Mouse (Mus musculus) liver, embryonic 13.5 days (tissue): ENCODE measurements around the gene Gpc6. TPM values are rescaled to one million over a fixed set of nuclear protein-coding genes. Genes with fewer than 3 reads are reported as not detected.

ENCODE experiments used
- ATAC-seq: fragments of 200-750 bp; cut with Nextera tagmentation; 2 replicates; pipeline ENCODE4 v1.8.0; 2017; ENCODE audit warnings: low read depth, mild to moderate bottlenecking, moderate number of reproducible peaks, moderate library complexity
- DNase-seq: peaks from one replicate; pipeline ENCODE4 v3.0.0; 2022
- H3K27ac ChIP-seq: fragments of 300-500 bp; sonication (generic); 2 replicates; pipeline ENCODE4 v1.5.1; 2015; ENCODE audit warnings: moderate library complexity, mild to moderate bottlenecking, inconsistent platforms
- H3K27me3 ChIP-seq: fragments of 300-500 bp; sonication (generic); 2 replicates; pipeline ENCODE4 v1.6.1; 2015; ENCODE audit warnings: mild to moderate bottlenecking, inconsistent platforms
- H3K36me3 ChIP-seq: fragments of 300-500 bp; sonication (generic); 2 replicates; pipeline ENCODE4 v1.6.1; 2015; ENCODE audit warnings: mild to moderate bottlenecking, inconsistent platforms
- H3K4me1 ChIP-seq: fragments of 300-500 bp; sonication (generic); replicated peaks from 2 replicates; pipeline ENCODE4 v1.6.1; 2015; ENCODE audit warnings: inconsistent platforms
- H3K4me2 ChIP-seq: fragments of 300-500 bp; sonication (generic); 2 replicates; pipeline ENCODE4 v1.6.1; 2015; ENCODE audit warnings: inconsistent platforms, mild to moderate bottlenecking, moderate library complexity
- H3K4me3 ChIP-seq: fragments of 300-500 bp; sonication (generic); replicated peaks from 2 replicates; pipeline ENCODE4 v1.5.1; 2015; ENCODE audit warnings: mild to moderate bottlenecking, inconsistent platforms
- H3K9ac ChIP-seq: fragments of 300-500 bp; sonication (generic); 2 replicates; pipeline ENCODE4 v1.6.1; 2015; ENCODE audit warnings: mild to moderate bottlenecking, inconsistent platforms
- H3K9me3 ChIP-seq: fragments of 300-500 bp; sonication (generic); replicated peaks from 2 replicates; pipeline ENCODE4 v1.6.1; 2016; ENCODE audit warnings: inconsistent platforms
- WGBS: fragments of 180-500 bp; shearing (Covaris S2); methylation state at CpG from one replicate; pipeline ENCODE4 v1.1.7; 2015; ENCODE audit not compliant: insufficient replicate concordance; 5-methylcytosine and 5-hydroxymethylcytosine counted together
- polyA plus RNA-seq: library from polyadenylated mRNA; unstranded; fragments of >200 nt; fragmentation: Nextera tagmentation; extraction: Ambion mirVana; gene quantifications from 2 replicates; pipeline ENCODE4 v1.2.1, GENCODE M21; 2015

The Gpc6 gene
- polyA plus RNA-seq, 1 experiment from 2014 or later = 3.3 TPM

- Histone ChIP-seq H3K27me3 (peaks cover 39% of the 10 kb centered on the region), H3K27ac (no peak overlapping the region), H3K4me3 (no peak overlapping the region), H3K36me3 (no peaks in the 10 kb centered on the region), H3K4me1 (no peaks in the 10 kb centered on the region), H3K9me3 (no peaks in the 10 kb centered on the region), H3K9ac (no peak overlapping the region), H3K4me2 (0 out of 2 replicates have a peak overlapping the region, but pooled peaks have one; percentile 21)
- no peak for DNase-seq
- no peak for ATAC-seq
- 38% methylated on average over 2 of the region's 2 CpGs for WGBS
Measured at GRCm38 (mm10) chr14:116928395-116928794, 3.3 kb downstream of the Gpc6 start.

GRCm38 (mm10) chr14:116928796-116929529, 3.8 kb downstream of the Gpc6 start:
- no peak overlapping the region for H3K27ac ChIP-seq
- H3K4me2 ChIP-seq = no peak overlapping the region

GRCm38 (mm10) chr14:116933825-116934224, 8.7 kb downstream of the Gpc6 start:
- H3K4me2 ChIP-seq = no peak overlapping the region
- H3K9ac ChIP-seq = no peak overlapping the region
- H3K9me3 ChIP-seq = no peaks in the 10 kb centered on the region
- H3K4me3 ChIP-seq = no peak overlapping the region
- WGBS = 48% methylated on average over 5 of the region's 5 CpGs
- H3K27me3 ChIP-seq = no peaks in the 10 kb centered on the region
- ATAC-seq (no peak), DNase-seq (no peak)
- no peaks in the 10 kb centered on the region for H3K36me3 ChIP-seq
- H3K4me1 ChIP-seq = no peaks in the 10 kb centered on the region
- no peak overlapping the region for H3K27ac ChIP-seq

More at GRCm38 (mm10) chr14:116928796-116929529, 3.8 kb downstream of the Gpc6 start:
- ATAC-seq (no peak), DNase-seq (no peak)
- 56% methylated on average over 7 of the region's 7 CpGs for WGBS
- no peaks in the 10 kb centered on the region for H3K4me1 ChIP-seq
- no peak overlapping the region for H3K4me3 ChIP-seq
- H3K27me3 ChIP-seq = peaks cover 39% of the 10 kb centered on the region
- no peak overlapping the region for H3K9ac ChIP-seq
- H3K9me3 ChIP-seq = no peaks in the 10 kb centered on the region
- no peaks in the 10 kb centered on the region for H3K36me3 ChIP-seq

- Histone ChIP-seq H3K4me2 (no peak overlapping the region), H3K27ac (no peak overlapping the region), H3K27me3 (no peaks in the 10 kb centered on the region), H3K36me3 (no peaks in the 10 kb centered on the region), H3K9me3 (no peaks in the 10 kb centered on the region), H3K9ac (no peak overlapping the region), H3K4me1 (no peaks in the 10 kb centered on the region), H3K4me3 (no peak overlapping the region)
- DNase-seq = no peak
- WGBS = 62% methylated on average over 14 of the region's 14 CpGs
- no peak for ATAC-seq
Measured at GRCm38 (mm10) chr14:116937910-116938560, 12.9 kb downstream of the Gpc6 start.

GRCm38 (mm10) chr14:116938735-116939134, 13.6 kb downstream of the Gpc6 start:
- no peak overlapping the region for H3K4me3 ChIP-seq
- WGBS = 81% methylated on average over 9 of the region's 9 CpGs
- no peaks in the 10 kb centered on the region for H3K4me1 ChIP-seq
- no peak overlapping the region for H3K9ac ChIP-seq
- H3K4me2 ChIP-seq = no peak overlapping the region
- H3K9me3 ChIP-seq = no peaks in the 10 kb centered on the region
- H3K36me3 ChIP-seq = no peaks in the 10 kb centered on the region
- DNase-seq = no peak
- no peaks in the 10 kb centered on the region for H3K27me3 ChIP-seq
- H3K27ac ChIP-seq = no peak overlapping the region
- ATAC-seq = no peak

- H3K9me3 ChIP-seq = no peaks in the 10 kb centered on the region
- DNase-seq (no peak), ATAC-seq (no peak)
- no peaks in the 10 kb centered on the region for H3K36me3 ChIP-seq
- H3K27ac ChIP-seq = no peak overlapping the region
- H3K9ac ChIP-seq = no peak overlapping the region
- no peak overlapping the region for H3K4me3 ChIP-seq
- WGBS = 58% methylated on average over 1 of the region's 1 CpGs
- H3K27me3 ChIP-seq = no peaks in the 10 kb centered on the region
- no peaks in the 10 kb centered on the region for H3K4me1 ChIP-seq
- H3K4me2 ChIP-seq = no peak overlapping the region
Measured at GRCm38 (mm10) chr14:116939561-116939960, 14.4 kb downstream of the Gpc6 start.

GRCm38 (mm10) chr14:116941772-116942171, 16.7 kb downstream of the Gpc6 start:
- Histone ChIP-seq H3K9me3 (no peaks in the 10 kb centered on the region), H3K4me1 (no peaks in the 10 kb centered on the region), H3K9ac (no peak overlapping the region), H3K27me3 (no peaks in the 10 kb centered on the region), H3K27ac (no peak overlapping the region), H3K4me2 (no peak overlapping the region), H3K4me3 (no peak overlapping the region), H3K36me3 (no peaks in the 10 kb centered on the region)
- no peak for DNase-seq
- 78% methylated on average over 4 of the region's 4 CpGs for WGBS
- ATAC-seq = no peak

- H3K9me3 ChIP-seq = no peaks in the 10 kb centered on the region
- H3K4me1 ChIP-seq = no peaks in the 10 kb centered on the region
- WGBS = 64% methylated on average over 7 of the region's 7 CpGs
- H3K27me3 ChIP-seq = no peaks in the 10 kb centered on the region
- H3K36me3 ChIP-seq = no peaks in the 10 kb centered on the region
- H3K27ac ChIP-seq = no peak overlapping the region
- ATAC-seq = no peak
- no peak overlapping the region for H3K4me2 ChIP-seq
- no peak for DNase-seq
- H3K9ac ChIP-seq = no peak overlapping the region
- H3K4me3 ChIP-seq = no peak overlapping the region
Measured at GRCm38 (mm10) chr14:116943751-116944150, 18.6 kb downstream of the Gpc6 start.

GRCm38 (mm10) chr14:116945975-116946374, 20.9 kb downstream of the Gpc6 start:
- 0 out of 2 replicates have a peak overlapping the region, but pooled peaks have one; percentile 6 for H3K4me2 ChIP-seq
- ATAC-seq (no peak), DNase-seq (no peak)
- 50% methylated on average over 6 of the region's 6 CpGs for WGBS
- H3K4me1 ChIP-seq = no peaks in the 10 kb centered on the region
- no peak overlapping the region for H3K9ac ChIP-seq
- no peaks in the 10 kb centered on the region for H3K27me3 ChIP-seq
- H3K27ac ChIP-seq = no peak overlapping the region; the same call in 1 of the 2 replicates
- no peak overlapping the region for H3K4me3 ChIP-seq
- H3K36me3 ChIP-seq = no peaks in the 10 kb centered on the region
- H3K9me3 ChIP-seq = no peaks in the 10 kb centered on the region

- H3K9ac ChIP-seq = no peak overlapping the region
- H3K36me3 ChIP-seq = no peaks in the 10 kb centered on the region
- DNase-seq (no peak), ATAC-seq (no peak)
- no peaks in the 10 kb centered on the region for H3K9me3 ChIP-seq
- H3K4me1 ChIP-seq = no peaks in the 10 kb centered on the region
- no peak overlapping the region for H3K4me3 ChIP-seq
- 73% methylated on average over 6 of the region's 6 CpGs for WGBS
- no peak overlapping the region for H3K4me2 ChIP-seq
- H3K27ac ChIP-seq = no peak overlapping the region
- no peaks in the 10 kb centered on the region for H3K27me3 ChIP-seq
Measured at GRCm38 (mm10) chr14:116947461-116947860, 22.3 kb downstream of the Gpc6 start.

- no peak for DNase-seq
- no peaks in the 10 kb centered on the region for H3K36me3 ChIP-seq
- H3K4me2 ChIP-seq = no peak overlapping the region
- no peak for ATAC-seq
- no peak overlapping the region for H3K27ac ChIP-seq
- H3K27me3 ChIP-seq = no peaks in the 10 kb centered on the region
- no peak overlapping the region for H3K9ac ChIP-seq
- H3K4me1 ChIP-seq = no peaks in the 10 kb centered on the region
- H3K4me3 ChIP-seq = no peak overlapping the region
- 54% methylated on average over 5 of the region's 5 CpGs for WGBS
- no peaks in the 10 kb centered on the region for H3K9me3 ChIP-seq
Measured at GRCm38 (mm10) chr14:116947939-116948591, 22.9 kb downstream of the Gpc6 start.
